Mouse (Mus musculus): ENCODE measurements around the gene Serpinf2. TPM values are rescaled to one million over a fixed set of nuclear protein-coding genes. Genes with fewer than 3 reads are reported as not detected.

The Serpinf2 gene
- total RNA-seq, 2 experiments from 2014 or later, result 0.28 TPM; not detected in 1

DNA sequence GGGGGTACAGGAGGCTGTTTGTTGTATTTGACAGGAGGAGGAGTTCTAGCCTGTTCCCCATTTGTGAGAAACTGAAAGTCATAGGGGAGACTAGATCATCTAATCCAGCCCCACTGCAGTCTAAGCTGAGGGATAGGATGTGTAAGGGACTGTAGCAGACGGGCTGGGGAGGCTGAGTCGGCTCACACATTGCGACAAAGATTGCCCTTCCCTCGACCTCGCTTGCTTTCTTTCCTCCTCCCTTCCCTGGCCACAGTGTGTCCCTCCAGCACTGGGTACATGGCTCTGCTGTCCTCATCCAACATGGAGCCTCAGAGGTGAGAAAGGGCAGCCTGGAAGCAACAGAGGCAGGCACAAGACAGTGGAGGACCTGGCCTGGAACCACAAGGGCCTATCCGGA is 25.7 kb upstream of the Serpinf2 start:
- no peak for TF ChIP-seq CTCF (IDR thresholded peaks at IDR 0.05)
- no peak overlapping the region for H3K4me3 ChIP-seq
- no peak for DNase-seq (ENCODE audit: extremely low spot score in 1 of 2, low spot score in 2 of 2)
- intact Hi-C loops (cut with DNase I), result loop anchor here (2.0 kb wide), 1 partner anchor 22 kb away; the partner anchor contains the start of gene Prpf8
- no peak overlapping the region for H3K27ac ChIP-seq

DNA sequence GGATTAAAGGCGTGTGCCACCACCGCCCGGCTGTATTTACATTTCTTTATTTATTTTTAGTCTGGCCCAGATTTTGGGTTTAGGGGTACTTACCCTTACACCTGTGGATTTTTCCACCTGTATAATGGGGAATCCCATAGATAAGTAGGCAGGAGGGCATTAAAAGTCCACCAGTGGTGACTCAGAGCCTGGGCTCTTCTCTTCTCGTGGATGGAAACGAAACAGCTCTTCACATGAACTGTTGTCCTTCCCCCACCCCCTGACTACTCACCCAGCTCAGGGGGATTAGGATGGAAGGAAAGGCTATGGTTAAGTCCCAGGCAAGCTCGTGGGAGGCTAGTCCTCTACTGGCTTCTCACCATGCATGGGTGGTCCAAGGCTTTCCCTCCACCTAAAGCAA is 25.0 kb upstream of the Serpinf2 start:
- no peak for DNase-seq (ENCODE audit: extremely low spot score in 1 of 2, low spot score in 2 of 2)
- intact Hi-C loops (cut with DNase I), result loop anchor here (2.0 to 5.0 kb wide), 2 partner anchors 22 to 272 kb away; partner anchors contain the start of genes Dph1, Prpf8 and Rtn4rl1
- TF ChIP-seq CTCF (IDR thresholded peaks at IDR 0.05), result no peak

DNA sequence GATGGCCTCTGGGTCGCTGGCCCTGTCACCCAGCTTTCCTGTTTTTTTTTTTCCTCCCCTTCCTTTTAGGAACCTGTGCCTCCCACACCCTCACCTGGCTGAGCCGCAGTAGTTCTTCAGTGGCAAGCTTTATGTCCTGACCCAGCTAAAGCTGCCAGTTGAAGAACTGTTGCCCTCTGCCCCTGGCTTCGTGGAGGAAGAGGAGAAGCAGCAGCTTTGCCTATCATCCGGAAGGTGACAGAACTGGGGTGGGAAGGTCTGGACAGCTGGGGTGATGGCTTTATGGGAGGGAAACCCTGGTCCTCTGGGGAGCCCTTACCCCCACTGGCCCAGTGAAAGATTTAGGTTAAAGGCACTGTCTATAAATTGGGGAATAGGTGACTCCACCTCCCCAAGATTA is 24.2 kb upstream of the Serpinf2 start:
- intact Hi-C loops (cut with DNase I), result loop anchor here (2.0 to 5.0 kb wide), 2 partner anchors 23 to 271 kb away; partner anchors contain the start of genes Dph1, Prpf8 and Rtn4rl1
- H3K27ac ChIP-seq, result no peak overlapping the region
- peak overlapping the region; percentile 84 for H3K4me3 ChIP-seq
- TF ChIP-seq CTCF (IDR thresholded peaks at IDR 0.05), result no peak
- no peak for DNase-seq (ENCODE audit: extremely low spot score in 1 of 2, low spot score in 2 of 2)

More for the DNA sequence above, 25.0 kb upstream of the Serpinf2 start:
- no peak overlapping the region for H3K27ac ChIP-seq
- H3K4me3 ChIP-seq, result no peak overlapping the region

DNA sequence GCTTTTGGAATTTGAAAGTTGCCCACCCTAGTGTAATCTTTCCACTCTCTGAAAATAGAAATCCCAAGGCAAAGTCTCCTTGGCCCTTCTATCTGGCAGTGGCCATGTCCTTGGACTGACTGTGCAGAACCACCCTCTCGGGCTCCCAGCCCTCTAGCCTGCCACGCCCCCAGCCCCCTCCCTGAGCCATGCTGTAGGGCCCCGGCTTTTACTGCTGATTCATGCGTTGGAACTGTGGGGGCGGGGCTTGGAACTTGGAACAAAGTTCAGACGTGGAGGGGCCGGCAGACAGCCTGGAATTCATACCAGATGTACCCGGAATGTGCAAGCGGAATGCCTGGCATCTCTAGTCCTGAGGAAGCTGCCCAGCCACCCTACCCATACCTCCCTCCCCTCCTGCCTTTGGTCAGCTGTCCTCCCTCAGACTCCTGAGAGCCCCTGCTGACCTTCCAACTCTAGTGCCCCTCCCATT is 23.5 kb upstream of the Serpinf2 start:
- H3K4me3 ChIP-seq, result peak overlapping the region; percentile 84
- peak overlapping the region; percentile 95 for H3K27ac ChIP-seq
- TF ChIP-seq CTCF (IDR thresholded peaks at IDR 0.05), result no peak
- peak; percentile 60 to 61 for DNase-seq (ENCODE audit: extremely low spot score in 1 of 2, low spot score in 2 of 2)
- intact Hi-C loops (cut with DNase I), result loop anchor here (5.0 kb wide), 1 partner anchor 271 kb away; the partner anchor contains the start of genes Dph1 and Rtn4rl1

DNA sequence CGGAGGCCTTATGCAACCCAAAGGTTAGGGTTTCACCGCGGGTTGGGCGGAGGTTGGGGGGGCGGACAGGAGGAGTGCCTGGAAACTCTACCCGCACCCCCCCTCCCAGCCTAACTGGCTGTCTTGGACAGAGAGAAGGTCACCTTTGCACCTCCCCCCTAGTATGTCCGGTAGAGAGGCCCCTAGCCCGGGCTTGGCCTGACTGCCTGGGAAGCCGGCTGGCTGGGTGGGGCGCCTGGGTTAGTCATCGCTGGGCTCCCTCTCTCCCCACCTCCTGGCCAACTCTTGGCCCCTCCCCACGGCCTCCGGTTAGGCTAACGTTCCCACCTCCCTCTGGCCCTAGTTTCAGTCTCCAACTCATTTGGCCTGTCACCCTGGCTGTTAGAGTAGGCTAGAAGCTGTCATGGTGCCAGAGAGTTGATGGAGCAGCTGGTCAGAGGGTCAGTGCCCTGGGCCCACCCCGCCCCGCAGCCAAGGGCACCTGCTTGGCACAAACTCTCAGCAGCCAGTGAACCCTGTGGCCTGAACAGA is 22.9 kb upstream of the Serpinf2 start:
- intact Hi-C loops (cut with DNase I), result loop anchor here (5.0 kb wide), 1 partner anchor 270 kb away; the partner anchor contains the start of genes Dph1 and Rtn4rl1
- no peak for TF ChIP-seq CTCF (IDR thresholded peaks at IDR 0.05)
- peak overlapping the region; percentile 95 for H3K27ac ChIP-seq
- H3K4me3 ChIP-seq, result peak overlapping the region; percentile 84
- DNase-seq (ENCODE audit: extremely low spot score in 1 of 2, low spot score in 2 of 2), result peak; percentile 51 to 53

DNA sequence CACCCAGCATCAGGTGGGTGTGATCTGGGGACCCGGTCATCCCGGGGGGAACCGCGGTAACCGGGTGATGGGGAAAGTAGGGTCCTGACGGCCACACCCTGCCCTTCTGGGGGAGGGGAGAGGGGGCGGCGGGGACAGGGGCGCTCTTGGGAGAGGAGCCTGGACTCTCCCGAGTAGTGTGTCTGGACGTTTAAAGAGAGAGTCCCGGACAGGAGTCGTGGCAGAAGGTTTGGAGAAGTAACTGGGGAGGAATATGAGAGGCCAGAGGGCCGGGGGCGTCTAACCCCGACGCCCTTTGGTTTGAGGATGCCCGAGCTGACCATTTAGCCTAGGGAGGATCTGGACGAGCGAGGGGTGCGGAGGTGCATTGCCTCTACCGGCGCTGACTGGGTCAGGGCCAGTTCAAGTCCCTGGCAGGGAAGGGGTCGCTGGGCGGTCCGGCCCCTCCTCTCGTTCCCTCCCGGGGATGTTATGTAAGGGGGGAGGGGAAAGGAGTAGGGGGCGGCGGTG is 22.4 kb upstream of the Serpinf2 start:
- Histone ChIP-seq H3K4me3 (peak overlapping the region; percentile 84), H3K27ac (peak overlapping the region; percentile 95)
- intact Hi-C loops (cut with DNase I), result loop anchor here (2.0 to 5.0 kb wide), 2 partner anchors 269 to 289 kb away; partner anchors contain the start of genes Dph1 and Rtn4rl1
- no peak for DNase-seq (ENCODE audit: extremely low spot score in 1 of 2, low spot score in 2 of 2)
- TF ChIP-seq CTCF (IDR thresholded peaks at IDR 0.05), result no peak

DNA sequence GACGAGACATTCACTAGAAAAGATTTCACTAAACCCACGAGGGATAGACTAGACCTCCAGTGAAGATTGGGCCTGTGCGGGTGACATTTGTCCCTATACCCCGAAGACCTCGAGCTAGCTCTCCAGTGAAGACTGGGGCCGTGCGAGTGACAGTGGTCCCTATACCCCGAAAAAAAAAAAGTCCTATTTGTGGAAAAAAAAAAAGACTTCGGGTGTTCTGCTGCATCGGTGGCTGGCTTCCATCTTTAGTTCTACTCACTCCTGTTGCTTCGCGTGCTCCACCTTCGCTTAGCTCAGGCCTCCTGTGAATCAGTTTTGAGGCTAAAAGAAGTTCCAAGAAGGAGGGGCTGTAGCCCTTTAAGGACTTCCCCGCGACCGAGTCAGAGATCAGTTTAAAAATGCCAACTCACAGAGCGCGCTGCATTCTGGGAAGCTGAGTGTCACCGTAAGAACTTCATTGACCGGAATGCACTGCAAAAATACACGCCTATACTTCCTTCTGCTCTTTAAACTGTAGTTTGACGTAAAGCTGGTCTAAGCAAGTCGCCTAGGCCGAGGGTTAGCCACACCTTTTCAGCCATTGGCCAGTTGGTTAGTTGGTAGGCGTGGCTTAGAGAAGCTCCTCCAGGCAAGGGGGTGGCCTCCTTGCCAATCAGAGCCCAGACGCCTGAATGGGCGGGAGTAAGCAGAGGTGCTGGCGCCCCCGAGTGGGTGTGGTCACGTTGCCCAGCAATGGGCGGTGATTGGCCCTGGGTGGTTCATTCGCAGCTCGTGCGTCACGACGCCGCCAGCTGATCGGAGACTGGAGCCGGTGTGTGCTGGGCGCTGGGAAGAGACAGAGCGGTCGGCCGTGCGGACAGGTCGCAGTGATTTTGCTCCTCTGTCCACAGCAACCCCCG is 21.7 kb upstream of the Serpinf2 start, which contains the start of gene Tlcd2:
TSS of gene Tlcd2 (plus strand) at position 872 of the 899 bp plus-strand sequence.
- intact Hi-C loops (cut with DNase I), result loop anchor here (2.0 to 5.0 kb wide), 2 partner anchors 269 to 288 kb away; partner anchors contain the start of genes Dph1 and Rtn4rl1
- peak within 1 kb of the TSS; percentile 84 for H3K4me3 ChIP-seq
- TF ChIP-seq CTCF (IDR thresholded peaks at IDR 0.05), result no peak
- H3K27ac ChIP-seq, result peak within 1 kb of the TSS; percentile 95
- DNase-seq (ENCODE audit: extremely low spot score in 1 of 2, low spot score in 2 of 2), result peak; percentile 98 to 99

DNA sequence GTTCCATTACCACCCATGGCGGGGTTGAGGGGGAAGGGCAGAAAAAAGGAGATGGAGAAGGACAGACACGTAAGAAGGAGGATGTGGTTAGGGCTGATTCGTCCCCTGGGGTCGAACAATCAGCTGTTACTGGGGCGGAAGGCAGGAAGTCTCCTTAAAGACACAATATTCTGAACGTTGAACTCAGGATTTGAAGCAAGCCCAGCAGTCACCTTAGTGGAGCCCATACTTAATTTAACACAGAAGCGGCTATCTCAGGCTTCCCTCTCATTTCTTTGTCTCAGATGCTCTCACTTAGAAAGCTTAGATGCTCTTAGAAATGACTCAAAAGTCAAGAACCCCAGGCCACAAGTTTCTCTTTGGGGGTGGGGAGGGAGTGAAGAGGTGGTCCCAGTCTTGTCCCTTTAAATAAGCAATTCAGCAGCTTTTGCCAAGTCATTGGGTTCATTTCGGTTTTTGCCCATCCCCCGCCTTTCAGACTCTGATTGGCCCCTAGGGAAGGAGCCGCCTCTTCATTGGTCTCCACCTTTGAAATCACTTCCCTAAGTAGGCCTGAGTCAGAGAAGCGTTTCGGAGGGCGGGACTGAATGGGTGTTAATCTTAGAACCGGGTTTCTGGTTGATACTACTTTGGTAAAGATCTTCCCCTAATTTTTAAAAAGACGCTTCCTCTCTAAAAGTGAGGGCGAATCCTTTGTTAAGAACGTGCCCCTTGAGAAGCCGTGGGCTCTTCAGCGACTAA is 20.9 kb upstream of the Serpinf2 start:
- H3K27ac ChIP-seq, result peak overlapping the region; percentile 95
- peak overlapping the region; percentile 51 for H3K4me3 ChIP-seq
- intact Hi-C loops (cut with DNase I), result loop anchor here (2.0 to 5.0 kb wide), 2 partner anchors 268 to 287 kb away; partner anchors contain the start of genes Dph1 and Rtn4rl1
- DNase-seq (ENCODE audit: extremely low spot score in 1 of 2, low spot score in 2 of 2), result peak; percentile 84 to 87
- TF ChIP-seq CTCF (IDR thresholded peaks at IDR 0.05), result no peak

DNA sequence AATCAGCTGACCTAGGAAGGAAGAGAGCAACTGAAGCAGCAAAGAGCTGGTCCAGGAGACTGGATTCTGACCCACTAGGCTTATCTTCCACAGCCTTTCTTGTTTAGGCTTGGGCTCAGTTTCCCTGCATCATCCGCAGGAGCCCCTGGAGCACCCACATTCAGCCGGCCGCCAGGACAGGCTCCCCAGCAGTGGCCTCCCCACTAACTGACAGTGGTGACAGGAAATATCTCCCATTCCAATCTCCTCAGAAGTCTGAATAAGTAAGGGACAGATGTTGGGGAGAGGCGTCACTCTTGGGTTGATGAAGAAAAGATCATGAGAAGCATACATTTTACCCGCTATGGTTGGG is 20.3 kb upstream of the Serpinf2 start:
- intact Hi-C loops (cut with DNase I), result loop anchor here (2.0 to 5.0 kb wide), 2 partner anchors 267 to 287 kb away; partner anchors contain the start of genes Dph1 and Rtn4rl1
- Histone ChIP-seq H3K27ac (peak overlapping the region; percentile 95), H3K4me3 (no peak overlapping the region; the same call in 1 of the 2 replicates)
- TF ChIP-seq CTCF (IDR thresholded peaks at IDR 0.05), result no peak
- no peak for DNase-seq (ENCODE audit: extremely low spot score in 1 of 2, low spot score in 2 of 2)

DNA sequence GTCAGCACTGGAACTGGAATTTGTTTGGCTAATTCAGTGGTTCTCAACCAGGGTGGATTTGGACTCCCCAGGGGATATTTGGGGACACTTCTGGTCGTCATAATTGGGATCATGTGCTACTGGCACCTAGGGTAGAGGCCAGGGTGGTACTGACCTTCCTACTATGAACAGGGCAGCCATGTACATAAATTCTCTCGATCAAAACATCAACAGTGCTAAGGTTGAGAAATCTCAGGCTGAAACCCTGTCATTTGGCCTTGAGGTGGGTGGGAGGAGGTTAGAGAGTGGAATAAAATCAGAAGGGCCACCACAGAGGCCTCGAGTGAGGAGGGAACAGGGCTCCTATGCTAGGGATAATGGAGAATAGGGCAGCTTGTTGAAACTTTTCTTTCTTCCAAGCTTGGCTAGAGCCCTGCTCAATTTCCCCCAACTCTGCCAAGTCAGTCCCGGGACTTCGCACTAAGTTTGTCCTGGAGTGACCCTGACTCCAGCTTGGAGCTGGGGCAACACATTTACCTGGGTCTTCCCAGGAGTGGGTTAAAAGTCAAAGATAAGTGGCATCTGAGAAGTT is 19.8 kb upstream of the Serpinf2 start:
- H3K27ac ChIP-seq, result peak overlapping the region; percentile 95
- H3K4me3 ChIP-seq, result no peak overlapping the region
- no peak for DNase-seq (ENCODE audit: extremely low spot score in 1 of 2, low spot score in 2 of 2)
- intact Hi-C loops (cut with DNase I), result no loop called here
- no peak for TF ChIP-seq CTCF (IDR thresholded peaks at IDR 0.05)
